Mouse (Mus musculus) neutrophil, adult 5-6 weeks (primary cell): ENCODE data around the gene Tdg. TPM values are rescaled to one million over a fixed set of nuclear protein-coding genes. Genes with fewer than 3 reads are reported as not detected.
A peak's percentile ranks its signal among the peaks of the same experiment; 100 is the strongest.
"Not testable (repeated sequence)": the region's sequence is repeated elsewhere in the genome, so short reads cannot be mapped to it uniquely, and the experiment has no call there.

ENCODE experiments used
- ATAC-seq: fragments of 151-379, 151-347 bp; 2 replicates; pipeline ENCODE4 v1.8.0; 2017; ENCODE audit warnings: mild to moderate bottlenecking, moderate TSS enrichment; ENCODE audit not compliant: insufficient number of reproducible peaks, poor library complexity, low FRiP score, severe bottlenecking; ENCODE audit errors: extremely low read depth
- total RNA-seq: library from RNA; stranded (forward); fragments of 200-1000 nt; gene quantifications from 2 replicates; pipeline ENCODE4 v1.2.3, GENCODE M21; 2017

The Tdg gene
- total RNA-seq, result 33.5 and 47.0 TPM in 2 replicates

- peak; percentile 92 for ATAC-seq
Observed at GRCm38 (mm10) chr10:82629586-82630255, at the start of gene Tdg. Gene Tdg (plus strand): TSS chr10:82629828.

- not testable (repeated sequence) for ATAC-seq
Observed at GRCm38 (mm10) chr10:82589673-82590072, 40.0 kb upstream of the Tdg start.

DNA sequence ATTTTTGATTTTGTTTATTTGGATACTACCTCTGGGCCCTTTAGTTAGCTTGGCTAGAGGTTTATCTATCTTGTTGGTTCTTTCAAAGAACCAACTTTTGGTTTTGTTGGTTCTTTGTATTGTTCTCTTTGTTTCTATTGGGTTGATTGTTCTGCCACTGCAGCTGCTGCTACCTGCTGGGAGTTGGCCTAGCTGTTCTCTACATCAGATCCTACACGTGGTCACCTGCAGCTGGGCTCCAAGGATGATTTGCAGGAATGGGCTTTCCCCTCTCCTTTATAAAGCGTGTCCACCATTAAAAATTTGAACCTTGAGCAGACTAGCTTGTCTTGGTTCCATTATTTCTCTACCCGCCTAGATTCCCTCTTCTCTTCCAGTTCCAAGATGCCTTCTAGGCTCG lies 35.2 kb upstream of the Tdg start:
- not testable (repeated sequence) for ATAC-seq

GRCm38 (mm10) chr10:82622235-82622634 lies 7.4 kb upstream of the Tdg start:
- no peak for ATAC-seq

DNA sequence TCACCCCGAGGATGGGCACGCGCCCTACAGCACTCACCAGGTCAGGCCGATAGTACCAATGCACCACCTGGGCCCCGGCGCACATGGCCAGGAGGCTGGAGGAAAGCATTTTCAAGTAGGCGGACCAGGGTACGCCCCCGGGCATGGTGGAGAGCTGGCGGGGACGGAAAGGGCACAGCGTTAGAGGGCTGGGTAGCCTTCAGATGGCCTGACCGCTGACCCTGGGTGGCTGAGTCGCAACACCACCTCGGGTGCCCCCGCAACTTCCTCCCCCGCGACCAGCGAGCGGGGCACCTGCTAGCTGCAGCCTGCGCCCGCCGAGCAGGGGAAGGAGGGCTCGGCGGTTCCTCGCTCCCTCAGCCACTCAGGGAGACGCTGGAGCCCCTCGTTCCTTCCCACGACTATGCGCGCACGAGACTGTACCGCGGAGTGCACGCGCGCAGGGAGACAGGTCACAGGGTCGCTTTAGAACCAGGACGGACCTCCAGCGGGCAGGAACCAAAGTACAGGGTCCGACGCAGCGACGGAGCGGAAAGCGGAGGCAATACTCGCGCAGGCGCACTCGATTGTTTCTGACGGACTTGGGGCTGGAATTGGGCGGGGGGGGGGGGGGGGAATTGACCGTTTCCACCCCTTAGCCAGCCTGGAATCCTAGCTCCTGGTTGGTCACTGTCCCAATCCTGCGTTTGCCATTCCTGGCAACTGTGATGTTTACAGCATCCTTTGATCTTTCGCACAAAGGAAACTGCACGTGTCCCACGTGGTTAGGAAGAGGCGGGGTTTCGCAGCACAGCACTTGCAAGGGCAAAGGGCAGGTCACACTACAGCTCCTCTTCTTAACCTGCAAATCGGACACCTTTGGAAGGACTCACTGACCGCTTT lies 6.7 kb upstream of the Tdg start, which contains the start of gene 1190007I07Rik:
Gene 1190007I07Rik, minus strand, starts transcription at position 558 of the 882 bp plus-strand sequence.
- ATAC-seq, result peak; percentile 85

DNA sequence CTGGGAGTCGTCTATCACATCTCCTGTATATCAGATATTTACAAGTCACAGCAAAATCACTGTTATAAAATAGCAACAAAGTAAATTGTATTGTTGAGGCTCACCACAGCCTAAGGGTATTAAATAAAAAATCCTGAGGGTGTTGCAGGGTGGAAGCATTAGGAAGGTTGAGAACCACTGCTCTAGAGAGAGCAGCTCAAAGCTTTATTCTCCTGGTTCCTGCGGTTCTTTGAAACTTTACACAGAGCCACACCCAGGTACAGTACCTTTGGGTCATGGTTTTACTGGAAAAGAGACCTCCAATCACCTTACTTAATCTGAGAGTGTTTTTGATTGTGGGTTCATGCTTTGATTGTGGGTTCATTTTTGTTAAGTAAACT lies 6.1 kb upstream of the Tdg start:
- not testable (repeated sequence) for ATAC-seq

DNA sequence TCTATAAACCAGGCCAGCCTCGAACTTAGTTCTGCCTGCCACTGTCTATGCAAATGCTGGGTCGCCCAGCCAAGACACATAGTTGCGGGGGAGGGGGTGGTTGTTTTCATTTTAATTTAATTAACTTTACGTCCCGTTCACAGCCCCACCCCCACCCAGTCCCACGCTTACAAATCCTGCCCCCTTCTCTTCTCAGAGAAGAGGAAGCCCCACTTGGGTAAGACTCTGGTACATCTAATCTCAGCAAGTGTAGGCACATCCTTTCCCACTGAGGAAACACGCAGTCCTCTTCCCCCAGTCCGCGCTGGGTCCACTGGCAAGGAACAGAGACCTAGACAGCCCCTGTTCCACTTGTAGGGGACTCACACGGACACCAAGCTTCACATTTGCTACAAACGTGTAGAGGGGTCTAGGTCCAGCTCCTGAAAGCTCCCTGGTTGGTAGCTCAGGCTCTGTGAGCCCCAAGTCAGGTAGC lies 480 bp upstream of the Tdg start:
- peak; percentile 26 for ATAC-seq

GRCm38 (mm10) chr10:82630497-82630896 lies 869 bp downstream of the Tdg start:
- no peak for ATAC-seq

- no peak for ATAC-seq
Observed at GRCm38 (mm10) chr10:82631133-82631532, 1.5 kb downstream of the Tdg start.

- ATAC-seq, result no peak
Observed at GRCm38 (mm10) chr10:82632496-82633280, 3.1 kb downstream of the Tdg start.

GRCm38 (mm10) chr10:82634348-82634747 lies 4.7 kb downstream of the Tdg start:
- ATAC-seq, result no peak

DNA sequence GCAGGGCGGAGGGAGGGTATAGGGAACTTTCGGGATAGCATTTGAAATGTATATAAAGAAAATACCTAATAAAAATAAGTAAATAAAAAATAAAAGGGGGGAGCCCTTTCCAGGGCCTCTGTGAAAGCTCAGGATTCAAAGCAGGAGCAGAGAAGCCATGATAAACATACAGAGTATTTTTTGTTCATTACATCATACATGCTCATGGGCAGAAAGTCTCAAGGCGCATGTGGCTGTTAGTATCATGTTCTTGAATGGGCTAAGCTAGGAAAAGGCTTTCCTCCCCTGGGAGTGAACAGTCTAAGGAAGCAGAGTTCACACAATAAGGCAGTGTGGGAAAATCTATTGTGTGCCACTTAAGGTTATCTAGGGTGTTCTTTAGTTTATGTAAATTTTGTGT lies 6.7 kb downstream of the Tdg start:
- ATAC-seq, result no peak

DNA sequence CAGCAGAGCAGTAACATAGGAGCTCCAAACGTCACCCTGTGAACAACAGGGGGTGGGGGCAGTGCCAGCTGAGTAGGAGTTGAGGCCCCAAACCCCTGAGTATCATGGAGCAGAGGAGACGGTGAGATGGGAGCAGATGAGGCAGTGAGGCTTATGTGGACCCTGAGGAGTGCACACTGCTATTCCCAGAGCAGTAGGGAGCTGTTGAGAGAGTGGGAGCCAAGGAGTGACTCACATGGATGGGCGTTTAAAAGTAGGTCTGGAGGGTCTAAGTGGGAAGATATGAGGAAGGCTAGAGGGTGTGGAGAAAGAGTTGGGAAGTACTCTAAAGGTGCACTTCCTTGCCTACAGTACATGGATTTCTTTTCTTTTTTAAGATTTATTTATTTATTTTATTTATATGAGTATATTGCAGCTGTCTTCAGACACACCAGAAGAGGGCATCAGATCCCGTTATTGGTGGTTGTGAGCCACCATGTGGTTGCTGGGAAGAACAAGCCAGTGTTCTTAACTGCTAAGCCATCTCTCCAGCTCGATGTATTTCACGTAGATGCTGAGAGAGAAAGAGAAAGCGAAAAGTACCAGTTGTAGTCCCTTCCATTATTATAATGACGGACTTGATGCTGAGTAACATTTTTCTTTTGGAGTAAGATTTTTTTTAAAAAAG lies 9.5 kb downstream of the Tdg start:
- no peak for ATAC-seq

GRCm38 (mm10) chr10:82641481-82641880 lies 11.9 kb downstream of the Tdg start:
- no peak for ATAC-seq

- ATAC-seq, result no peak
Observed at GRCm38 (mm10) chr10:82646083-82646482, 16.5 kb downstream of the Tdg start.

DNA sequence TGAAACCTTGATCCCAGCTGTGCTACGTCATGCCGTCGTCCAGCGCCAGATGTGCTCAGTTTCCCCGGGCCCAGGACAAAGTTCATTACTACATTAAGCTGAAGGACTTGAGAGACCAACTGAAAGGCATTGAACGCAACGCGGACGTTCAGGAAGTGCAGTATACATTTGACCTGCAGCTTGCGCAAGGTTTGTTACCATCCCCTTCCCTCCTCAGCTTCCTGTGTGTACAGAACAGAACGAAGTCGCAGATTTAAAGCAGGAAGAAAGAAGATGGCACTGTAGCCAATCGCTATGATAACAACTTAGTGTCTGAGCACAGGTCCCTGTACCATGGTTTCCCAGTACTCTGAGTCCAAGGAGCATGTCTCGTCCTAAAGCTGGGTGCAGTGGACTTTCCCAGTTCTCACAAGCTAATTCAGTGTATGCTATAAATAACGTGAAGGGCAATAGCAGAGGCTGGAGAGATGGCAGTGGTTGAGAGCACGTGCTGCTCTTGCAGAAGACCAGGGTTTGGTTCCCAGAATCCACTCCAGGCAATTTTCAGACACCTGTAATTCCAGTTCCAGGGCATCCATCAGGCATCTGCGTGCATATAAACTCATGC lies 17.7 kb downstream of the Tdg start:
- peak; percentile 77 for ATAC-seq

DNA sequence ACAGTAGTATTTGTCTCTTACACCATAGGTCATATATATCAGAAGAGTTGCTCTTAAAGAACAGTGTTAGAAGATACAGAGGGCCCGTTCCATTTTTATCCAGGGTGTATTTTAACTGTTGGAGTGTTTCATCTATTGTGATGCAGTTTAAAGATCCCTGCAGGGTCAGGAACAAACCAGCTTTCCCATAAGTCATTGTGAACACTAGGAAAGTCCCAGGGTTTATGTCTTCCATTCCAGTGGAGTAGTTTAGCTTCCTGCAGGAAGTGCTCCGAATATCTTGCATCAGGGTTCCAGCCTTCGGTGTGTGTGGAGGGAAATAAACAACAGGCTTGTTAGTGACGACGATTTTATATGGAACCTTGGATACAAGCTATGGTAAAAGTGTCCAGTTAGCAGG lies 21.6 kb downstream of the Tdg start:
- no peak for ATAC-seq

DNA sequence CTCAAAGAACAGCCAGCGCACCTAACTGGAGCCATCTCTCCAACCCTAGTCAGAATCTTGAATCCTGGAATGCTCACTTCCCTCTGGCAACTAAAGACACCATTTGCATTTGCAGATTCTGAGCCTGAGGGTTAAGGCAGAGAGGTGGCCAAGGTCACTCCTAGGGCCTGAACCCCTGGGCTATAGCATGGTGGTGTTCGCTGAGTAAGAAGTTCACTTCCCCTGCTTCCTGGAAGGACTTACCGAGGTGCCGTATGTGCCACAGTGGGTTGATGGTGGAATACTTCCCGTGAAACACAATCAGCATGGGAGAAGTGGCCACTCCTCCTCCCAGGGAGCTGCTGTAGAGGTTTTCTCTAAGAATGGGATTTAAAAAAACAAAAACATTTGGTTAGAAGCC lies 23.0 kb downstream of the Tdg start:
- ATAC-seq, result no peak
